Mouse (Mus musculus): ENCODE data around the gene Snap91.

The Snap91 gene

DNA sequence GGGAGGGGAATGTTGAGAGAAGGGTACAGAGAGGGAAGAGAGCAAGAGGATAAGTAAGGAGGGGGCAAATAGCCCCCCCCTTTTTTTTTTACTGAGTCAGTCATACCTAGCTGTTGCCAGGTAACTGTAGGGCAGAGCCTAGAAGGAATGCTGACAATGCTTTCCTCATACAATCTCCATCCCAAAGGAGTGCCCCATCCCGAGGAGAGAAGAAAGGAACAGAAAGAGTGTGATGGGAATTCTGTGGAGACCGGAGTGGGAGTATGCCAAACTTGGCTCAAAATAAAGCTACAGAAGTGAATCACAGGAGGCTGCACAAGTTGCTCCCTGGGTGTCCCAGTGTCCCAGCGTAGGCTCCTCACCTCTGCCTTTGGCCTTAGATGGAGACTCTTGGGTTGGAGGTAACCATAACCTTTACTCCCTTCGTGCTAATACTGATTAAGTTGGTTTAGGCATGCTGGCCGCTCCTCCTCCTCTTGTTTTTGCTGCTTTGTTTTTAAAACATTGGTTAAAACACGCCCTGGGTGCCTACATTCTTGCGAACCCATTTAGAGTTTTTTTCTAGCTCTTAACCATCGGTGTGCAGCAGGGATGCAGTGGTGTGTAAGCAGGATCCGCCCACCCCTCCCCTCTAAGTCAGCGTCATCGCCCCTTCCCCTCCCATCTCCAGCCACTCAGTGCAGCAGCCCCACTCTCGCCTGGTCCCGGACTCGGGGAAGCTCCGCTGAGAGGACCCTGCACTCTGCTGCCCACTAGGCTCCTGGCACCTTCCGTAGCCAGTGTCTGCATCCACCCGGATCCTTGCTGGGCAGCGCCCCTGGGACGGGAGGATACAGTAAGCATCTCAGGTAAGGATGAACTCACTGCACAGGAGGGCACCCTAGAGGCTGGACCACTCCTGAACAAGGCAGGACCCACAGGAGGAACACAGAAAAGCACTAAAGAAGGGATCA is 137.2 kb downstream of the Snap91 start, which contains the start of gene Prss35:
TSS of gene Prss35 (plus strand) at position 691 of the 953 bp plus-strand sequence.
- DNase-seq (ENCODE audit: low read depth): no peak

DNA sequence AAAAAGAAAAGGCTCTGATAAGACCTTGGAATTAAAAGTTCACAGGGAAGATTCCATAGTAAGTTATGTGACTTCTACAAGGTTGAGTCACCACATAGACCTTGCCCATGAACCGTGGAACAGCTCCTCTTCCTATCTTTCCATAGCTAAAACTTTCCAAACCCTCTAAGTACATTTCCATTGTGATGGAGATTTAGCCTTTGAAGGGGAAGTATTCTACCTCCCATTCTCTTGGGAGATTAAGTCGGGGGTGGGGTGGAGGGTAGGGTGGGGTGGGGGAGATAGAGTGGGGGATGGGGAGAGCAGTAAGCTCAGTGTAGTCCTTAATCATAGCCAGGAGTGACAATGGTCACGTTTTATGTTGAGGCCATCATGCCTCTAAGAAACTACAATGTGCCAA is 140.5 kb downstream of the Snap91 start:
- DNase-seq (ENCODE audit: low read depth): no peak

DNA sequence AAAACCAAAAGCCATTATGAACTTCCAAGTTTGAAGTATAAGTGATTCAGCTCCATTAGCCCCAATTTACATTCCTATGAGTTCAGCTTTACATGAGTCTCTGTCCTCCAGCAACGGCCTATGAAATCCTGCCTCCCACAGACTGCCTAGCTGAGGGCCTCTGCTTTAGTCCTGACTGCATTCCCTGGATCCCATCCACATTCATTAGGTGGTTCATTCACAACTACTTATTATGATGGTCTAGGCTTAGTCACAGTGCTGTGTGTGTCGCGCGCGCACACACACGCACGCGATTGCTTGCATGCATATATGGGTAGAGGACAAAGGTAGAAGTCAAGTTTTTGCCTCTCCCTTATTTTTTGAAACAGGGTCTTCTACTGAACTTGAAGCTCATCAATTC is 141.7 kb downstream of the Snap91 start:
- DNase-seq (ENCODE audit: low read depth): no peak

DNA sequence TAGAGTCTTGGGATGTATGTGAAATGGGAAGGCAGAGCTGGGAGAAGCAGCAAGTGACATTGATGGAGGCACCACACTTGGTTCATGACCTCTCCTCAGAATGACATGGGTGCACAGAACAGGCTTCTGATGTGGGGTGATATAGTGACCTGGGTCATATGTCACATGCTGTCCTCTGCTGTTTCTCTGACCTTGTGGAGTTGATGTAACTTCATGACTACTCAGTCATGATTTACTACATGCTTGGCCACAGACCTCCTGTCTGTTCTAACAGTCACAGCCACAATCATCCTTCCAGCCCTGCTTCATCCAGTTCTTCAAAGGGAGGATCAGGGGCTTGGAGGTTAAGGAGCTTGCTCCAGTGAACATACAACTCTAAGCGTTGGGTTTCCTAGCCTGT is 142.4 kb downstream of the Snap91 start:
- no peak for DNase-seq (ENCODE audit: low read depth)

DNA sequence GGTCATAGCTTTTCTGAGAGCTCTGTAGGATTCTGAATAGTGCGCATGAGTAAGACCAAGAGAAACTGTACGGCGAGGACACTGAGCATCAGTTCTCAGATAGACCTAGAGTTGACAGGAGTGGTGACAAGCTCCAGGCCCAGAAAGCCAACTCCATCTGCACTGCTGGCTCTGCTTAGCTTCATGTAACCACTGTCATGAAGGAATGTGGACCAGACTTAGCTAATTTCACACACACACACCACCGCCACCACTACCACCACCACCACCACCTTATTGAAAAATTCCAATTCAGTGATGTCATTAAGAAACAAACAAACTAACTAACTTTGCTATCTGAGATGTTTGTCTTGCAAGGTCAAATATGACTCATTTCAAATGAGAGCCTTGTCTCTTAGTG is 143.5 kb downstream of the Snap91 start:
- no peak for DNase-seq (ENCODE audit: low read depth)

DNA sequence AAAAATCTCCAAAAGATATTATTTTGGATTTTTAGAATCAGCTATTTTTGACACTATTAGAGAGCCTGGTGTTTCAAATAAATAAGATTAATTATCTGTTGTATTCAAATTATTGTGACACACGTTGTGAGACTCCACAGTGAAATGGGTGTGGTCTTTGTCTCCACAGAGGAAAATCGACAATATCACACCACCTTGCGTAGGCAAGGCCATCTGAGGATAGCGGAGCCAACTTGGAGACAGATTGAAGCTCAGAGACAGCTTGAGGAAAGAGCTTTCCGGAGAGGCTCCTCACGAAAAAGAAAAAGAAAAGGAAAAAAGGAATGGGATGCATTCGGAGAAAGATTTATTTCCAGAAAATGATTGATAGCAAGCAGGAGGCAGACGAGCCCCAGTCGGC is 145.7 kb downstream of the Snap91 start:
- no peak for DNase-seq (ENCODE audit: low read depth)

DNA sequence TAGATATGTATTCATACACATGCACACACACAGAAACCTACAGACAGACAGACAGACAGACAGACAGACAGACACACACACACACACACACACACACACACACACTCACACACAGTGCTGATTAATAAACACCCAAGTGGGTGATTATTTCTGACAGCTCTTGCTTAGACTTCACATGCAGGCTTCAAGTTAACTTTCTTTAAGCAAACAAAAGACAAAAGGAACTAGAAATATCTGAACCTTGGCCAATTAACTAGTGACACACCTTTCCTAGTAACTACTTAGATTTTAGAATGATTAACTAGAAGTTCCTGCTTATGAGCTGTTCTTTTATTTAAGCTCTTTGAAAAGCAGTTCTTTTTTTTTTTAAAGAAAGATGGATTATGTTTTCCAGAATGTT is 146.1 kb downstream of the Snap91 start:
- DNase-seq (ENCODE audit: low read depth): no peak

DNA sequence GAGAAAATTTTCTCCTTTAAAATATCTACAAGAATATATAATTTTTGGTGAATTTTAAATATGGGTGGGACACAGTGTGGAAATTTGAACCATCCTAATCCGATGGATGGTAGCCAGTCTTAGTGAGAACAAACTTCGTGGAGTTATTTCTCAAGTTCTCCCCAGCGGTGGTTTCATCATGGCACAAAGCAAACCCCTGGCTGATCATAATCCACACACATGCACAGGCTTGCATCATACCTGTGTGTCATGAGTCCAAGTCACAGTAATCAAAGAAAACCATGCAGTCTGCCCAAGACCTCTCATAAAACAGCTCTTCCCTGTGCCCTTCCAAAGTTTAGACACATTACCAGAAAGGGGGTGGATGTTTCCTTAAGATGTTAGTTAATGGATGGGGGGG is 150.6 kb downstream of the Snap91 start:
- DNase-seq (ENCODE audit: low read depth): no peak

DNA sequence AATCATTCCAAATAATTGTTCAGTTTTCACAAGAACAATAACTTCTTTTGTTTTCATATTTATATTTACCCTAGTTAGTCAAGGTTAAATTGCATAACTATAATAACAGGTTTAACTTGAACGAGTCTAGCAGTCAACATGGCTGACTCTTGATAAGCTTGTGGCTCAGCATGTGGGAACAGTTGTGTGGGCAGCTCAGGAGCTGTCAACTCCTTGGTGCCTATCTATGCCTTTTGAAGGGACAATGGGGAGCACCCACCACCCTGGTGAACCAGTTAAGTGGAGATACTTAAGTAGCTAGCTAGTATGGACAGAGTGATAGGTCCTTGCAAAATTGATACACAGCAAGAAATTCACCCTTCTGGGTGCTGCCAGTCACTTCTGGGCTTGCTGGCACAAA is 151.4 kb downstream of the Snap91 start:
- DNase-seq (ENCODE audit: low read depth): no peak

DNA sequence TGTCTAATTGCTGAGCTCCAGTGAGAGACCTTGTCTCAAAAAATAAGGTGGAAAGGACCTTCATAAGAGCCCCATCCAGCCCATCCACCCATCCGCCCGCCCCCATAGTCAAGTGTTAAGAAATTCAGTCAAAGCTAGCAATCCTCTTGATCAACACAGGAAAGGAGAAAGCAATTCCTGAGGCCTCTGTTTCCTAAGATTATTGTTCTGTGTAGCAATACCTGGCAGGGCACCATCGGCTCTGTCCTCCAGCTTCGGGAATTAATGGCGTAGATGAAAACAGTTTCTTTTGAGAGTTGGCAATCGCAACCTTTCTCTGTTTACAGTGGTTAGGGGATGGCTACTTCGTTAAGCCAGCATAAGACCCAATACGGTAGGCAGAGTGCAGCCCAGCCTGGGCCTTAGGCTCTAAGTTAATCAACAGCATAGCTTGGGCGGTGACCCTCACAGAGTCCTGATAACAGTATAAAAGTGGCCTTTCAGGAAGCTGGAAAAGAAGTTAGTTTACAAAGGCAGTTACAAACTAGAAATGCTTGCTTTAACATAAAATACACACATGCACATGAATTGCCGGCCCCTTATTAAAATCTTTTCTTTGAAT is 152.1 kb downstream of the Snap91 start:
- no peak for DNase-seq (ENCODE audit: low read depth)

DNA sequence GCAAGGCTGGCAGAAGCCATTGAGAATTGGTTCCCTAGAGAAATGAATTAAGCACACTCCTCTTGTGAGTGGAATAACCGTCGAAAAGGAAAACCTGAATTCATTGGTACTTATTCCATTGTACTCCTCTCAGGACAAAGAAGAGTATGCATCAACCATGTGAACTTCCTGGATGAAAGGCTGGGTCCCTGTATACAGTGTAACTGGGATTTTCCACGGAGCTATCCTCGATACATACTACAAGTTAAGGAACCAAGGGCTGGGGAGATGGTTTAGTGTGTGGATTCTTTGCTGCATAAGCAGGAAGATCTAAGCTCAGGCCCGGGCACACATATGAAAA is 154.1 kb downstream of the Snap91 start:
- DNase-seq (ENCODE audit: low read depth): no peak

DNA sequence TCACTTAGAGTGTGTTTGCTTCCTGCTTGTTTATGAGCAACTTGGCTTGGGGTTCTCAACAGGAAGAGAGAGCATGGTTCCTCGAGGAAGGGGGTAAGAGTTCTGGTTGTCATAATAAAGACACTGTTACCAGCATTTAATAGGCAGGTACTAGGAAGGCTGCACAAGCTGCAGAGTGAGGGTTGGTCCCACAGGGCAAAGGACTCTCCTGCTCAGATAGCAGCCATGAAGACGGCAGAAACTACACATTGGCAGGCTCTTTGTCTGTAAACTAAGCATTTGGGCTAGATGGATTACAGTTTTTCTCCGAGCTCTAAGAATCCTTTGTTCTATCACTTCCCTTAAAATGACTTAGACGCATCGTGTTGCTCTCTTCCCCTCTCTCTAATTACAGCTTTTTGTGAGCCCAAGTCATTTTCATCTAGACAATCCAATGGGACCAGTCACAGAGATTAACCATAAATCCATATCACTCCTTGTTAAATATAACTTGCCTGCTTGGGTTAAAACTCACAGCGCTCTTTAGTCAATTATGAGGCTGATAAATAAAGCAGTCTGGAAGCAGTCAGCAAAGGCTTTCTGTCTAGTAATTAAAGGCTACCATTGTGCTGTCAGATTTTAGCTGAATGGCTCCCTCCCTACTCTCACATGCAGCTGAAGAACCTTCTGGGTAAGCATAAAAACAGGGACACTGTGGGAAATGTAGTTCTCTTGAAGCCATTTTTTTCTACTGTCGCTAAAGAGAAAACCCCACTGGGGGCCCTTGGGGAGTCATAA is 154.7 kb downstream of the Snap91 start:
- no peak for DNase-seq (ENCODE audit: low read depth)

DNA sequence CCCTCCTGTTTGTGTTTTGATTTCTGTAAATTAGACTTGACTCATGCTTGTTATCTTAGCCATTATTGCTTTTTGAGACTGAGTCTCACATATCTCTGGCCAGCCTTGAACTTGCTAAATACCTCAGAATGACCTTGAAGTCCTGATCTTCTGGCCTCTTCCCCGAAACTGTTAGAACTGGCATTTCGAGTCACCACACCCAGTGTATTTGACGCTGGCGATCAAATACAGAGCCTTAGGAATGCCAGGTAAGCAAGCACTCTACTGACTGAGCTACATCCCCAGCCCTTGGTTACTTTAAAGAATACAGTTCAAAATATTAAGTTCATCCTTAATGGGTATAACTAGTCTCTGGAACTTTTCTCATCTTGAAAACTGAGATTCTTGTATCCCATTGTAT is 155.4 kb downstream of the Snap91 start:
- DNase-seq (ENCODE audit: low read depth): no peak

DNA sequence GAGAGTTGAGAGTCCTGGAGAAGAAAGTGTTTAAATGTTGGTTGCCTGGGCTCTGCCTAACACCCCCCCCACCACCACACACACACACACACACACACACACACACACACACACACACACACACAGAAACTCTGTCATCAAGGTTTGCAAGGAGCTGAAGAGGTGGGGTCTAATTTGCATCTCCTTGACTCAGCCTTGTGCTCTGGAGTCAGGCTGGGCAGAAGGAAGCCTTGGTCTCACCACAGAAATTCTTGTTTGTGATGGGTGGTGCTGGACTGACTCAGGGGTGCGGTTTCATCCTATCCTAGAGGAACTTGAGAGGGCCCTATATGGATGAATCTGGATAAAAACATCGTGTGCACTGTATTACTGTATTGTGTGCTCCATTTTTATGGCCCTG is 159.7 kb downstream of the Snap91 start:
- no peak for DNase-seq (ENCODE audit: low read depth)

DNA sequence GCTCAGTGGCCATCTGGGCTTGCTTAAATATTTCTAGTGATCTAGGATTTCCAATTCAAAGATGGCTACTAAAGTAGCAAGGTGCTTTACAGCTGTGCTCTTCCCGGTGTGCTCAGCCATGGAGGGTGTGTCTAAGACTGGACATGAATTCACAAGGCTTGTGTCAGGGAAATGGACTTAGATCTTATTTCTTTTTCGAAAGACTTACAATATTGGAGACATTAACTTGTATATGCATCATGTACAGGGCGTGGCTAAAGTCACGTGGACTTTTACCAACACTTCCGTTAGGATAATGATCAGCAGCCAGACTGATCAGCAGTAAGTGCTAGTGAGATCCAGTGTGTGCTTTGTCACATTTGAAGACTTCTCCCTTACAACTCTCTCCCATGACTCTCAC is 160.2 kb downstream of the Snap91 start:
- no peak for DNase-seq (ENCODE audit: low read depth)

DNA sequence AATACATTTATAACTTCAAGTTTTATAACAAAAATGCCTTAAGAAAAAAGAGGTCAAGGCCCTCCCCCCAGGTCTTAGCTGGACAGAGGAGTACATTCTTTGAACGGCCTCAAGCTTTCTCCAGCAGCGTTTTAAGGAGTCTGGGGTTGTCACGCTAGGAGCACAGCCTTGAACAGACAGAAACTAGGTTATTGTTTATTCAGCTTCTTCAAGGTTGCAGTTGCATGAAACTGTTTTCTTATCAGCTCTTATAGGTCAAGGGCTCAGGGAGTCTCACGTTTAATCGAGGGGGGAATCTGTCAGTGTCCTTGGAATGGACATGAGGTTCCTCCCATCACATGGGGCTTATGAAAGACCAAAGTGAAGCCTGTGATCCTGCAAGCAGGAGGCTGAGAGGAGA is 163.3 kb downstream of the Snap91 start:
- DNase-seq (ENCODE audit: low read depth): no peak

DNA sequence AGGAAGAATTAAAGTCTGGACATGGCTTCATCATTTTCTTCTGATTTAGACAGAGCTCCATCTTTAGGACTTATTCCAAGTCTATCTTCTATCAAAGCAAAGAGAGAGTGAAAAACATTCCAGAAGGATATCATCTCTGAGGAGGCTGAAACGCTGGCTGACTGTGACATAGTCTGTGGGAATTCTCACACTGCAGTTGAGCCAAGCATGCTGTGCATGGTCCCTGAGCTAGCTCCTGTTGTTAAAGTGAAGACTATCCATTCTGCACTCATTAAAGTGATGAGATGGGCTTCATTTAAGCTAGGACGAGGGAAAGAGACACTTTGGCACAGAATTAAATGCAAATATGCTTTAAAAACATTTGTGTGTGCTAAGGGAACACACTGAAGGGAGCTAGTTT is 163.9 kb downstream of the Snap91 start:
- no peak for DNase-seq (ENCODE audit: low read depth)

Data from induced T-regulatory cell, adult 2 months (primary cell).